Mouse (Mus musculus): Measurements from ENCODE around the gene Nt5e. TPM values are rescaled to one million over a fixed set of nuclear protein-coding genes. Genes with fewer than 3 reads are reported as not detected.
A peak's percentile ranks its signal among the peaks of the same experiment; 100 is the strongest.

Gene Nt5e
- total RNA-seq, 2 experiments from 2014 or later: 13.0 to 14.1 TPM

DNA sequence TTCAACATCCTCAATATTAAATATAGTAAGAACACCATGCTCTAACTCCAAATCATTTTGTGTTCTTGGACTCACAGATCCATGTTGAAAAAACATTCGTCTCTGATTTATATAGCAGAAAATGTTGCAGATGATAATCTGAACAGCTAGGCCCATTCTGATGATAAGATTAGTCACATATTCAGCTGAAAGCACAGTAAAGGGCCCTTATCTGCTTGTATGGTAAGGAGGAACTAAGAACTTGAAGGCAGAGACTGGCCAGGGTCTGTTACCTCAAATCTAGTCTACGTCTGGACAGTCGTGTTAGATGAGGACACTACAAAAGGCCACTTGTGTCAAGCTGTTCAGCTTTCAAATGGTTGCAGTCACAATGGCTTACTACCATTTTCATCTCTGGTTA is 52.1 kb downstream of the Nt5e start:
- intact Hi-C loops (cut with DNase I): no loop called here
- no peak for DNase-seq

GRCm38 (mm10) chr9:88380076-88380475 is 53.1 kb downstream of the Nt5e start:
- no peak for DNase-seq
- intact Hi-C loops (cut with DNase I): no loop called here

DNA sequence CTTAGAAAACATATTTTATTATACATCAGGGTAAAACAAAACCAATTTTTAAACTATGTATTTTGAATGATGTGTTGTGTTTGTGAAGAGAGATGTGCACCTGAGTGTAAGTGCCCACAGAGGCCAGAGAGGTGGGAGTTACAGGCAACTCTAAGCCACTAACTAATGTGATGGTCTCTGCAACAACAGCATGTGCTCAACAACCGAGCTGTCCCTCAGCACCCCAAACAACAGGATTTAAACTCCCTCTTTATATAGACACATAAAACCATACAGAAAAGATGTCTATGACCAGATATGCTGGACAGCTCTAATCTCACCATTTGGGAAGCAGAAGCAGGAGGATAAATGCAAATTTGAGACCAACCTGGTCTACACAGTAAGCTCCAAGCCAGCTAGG is 53.5 kb downstream of the Nt5e start:
- DNase-seq: no peak
- intact Hi-C loops (cut with DNase I): no loop called here

DNA sequence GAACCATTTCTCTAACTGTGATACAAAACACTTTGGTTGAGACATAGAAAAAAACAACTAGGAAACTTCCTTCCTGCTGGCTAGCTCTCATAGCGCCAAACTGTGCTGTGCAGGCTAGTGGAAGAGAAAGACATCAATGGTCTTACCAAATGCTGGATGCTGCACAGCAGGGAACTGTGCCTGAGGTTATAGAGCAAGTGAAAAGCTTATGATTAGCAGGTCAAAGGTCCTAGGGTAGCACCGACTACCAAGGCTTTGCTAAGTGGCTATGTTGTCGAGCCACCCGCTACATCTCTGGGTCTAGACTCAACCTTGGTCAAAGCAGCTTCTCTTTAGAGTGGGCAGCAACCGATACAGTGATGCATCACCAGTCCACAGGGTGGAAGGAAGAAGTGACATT is 61.8 kb downstream of the Nt5e start:
- DNase-seq: no peak
- intact Hi-C loops (cut with DNase I): no loop called here

- DNase-seq: no peak
- intact Hi-C loops (cut with DNase I): no loop called here
These were observed 67.9 kb downstream of the Nt5e start for GRCm38 (mm10) chr9:88394852-88395251.

- DNase-seq: no peak
- intact Hi-C loops (cut with DNase I): loop anchor here (1.0 kb wide), 1 partner anchor 157 kb away; no protein-coding TSS in a partner anchor
These were observed 71.5 kb downstream of the Nt5e start for GRCm38 (mm10) chr9:88398461-88398860.

- intact Hi-C loops (cut with DNase I): no loop called here
- peak; percentile 22 to 43 for DNase-seq
These were observed 77.1 kb downstream of the Nt5e start for GRCm38 (mm10) chr9:88404088-88404487.

DNA sequence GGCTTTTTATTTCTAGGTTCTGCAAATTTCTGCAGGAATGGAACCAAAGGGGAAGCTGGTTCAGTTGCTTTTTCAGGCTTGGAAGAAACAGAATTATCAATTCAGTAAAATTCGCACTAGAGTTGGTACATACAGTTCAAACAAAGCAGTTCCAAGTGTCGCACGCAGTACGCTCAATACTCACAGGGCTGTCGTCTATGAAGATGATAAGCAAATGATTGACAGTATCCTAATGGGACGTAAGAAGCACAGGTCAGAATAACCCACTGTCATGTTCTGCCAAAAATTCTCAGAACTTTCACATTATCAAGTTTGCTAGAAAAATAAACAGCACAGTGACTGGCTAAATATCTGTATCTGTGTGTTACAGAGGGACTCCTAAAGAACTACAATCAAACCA is 77.5 kb downstream of the Nt5e start:
- intact Hi-C loops (cut with DNase I): no loop called here
- no peak for DNase-seq

DNA sequence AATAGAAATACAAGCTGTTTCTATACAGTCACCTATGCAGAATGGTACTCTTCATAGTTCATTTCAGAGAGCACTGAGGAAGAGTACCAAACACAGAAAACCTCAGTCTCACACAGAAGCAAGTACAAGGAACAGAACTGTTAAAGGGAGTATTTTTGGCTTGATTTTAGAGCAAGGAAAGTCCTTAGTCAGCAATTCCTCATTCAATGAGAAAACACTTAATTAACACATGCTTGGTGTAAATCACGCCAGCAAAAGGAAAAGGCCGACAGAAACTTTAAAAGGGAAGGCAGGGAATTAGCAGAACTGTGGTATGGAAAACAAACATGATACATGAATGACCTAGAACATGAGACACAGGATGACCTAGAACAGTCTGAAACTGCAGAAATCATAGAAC is 83.0 kb downstream of the Nt5e start:
- DNase-seq: no peak
- intact Hi-C loops (cut with DNase I): loop anchor here (5.0 kb wide), 1 partner anchor 132 kb away; no protein-coding TSS in a partner anchor

DNA sequence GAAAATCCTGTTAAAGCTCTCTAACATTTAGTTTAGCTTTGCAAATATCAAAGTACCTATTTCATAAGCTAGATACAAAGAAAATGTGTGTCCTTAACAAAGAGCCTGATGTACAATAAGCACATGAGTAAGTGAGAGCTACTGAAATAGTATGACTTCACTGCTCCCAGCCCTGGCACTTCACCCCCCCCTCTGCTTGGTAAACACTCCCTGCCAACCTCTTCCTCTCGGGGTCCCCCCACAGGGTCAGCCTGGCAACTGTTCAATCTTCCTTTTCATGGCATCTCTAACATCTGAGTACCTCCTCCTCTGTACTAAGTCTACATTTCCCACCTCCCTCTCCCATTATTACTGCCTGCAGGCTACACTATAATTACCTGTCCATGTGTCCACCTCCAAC is 89.8 kb downstream of the Nt5e start:
- intact Hi-C loops (cut with DNase I): no loop called here
- no peak for DNase-seq

Other genes starting within 250 kb of the Nt5e start
- 10 to 100 TPM; 22.7 to 24.0 TPM for gene Snx14, start 111.8 kb downstream of the Nt5e start, total RNA-seq (2021)
- gene Gm20537, start 129.4 kb downstream of the Nt5e start, total RNA-seq (2021): 1 to 10 TPM in 1 of 2 experiments, not detected in 1; 1.7 TPM
- gene Syncrip, start 155.4 kb downstream of the Nt5e start, total RNA-seq (2021): 10 to 100 TPM; 59.9 to 63.2 TPM
- gene Zfp949, start 220.8 kb downstream of the Nt5e start, total RNA-seq (2021): 10 to 100 TPM in 1 of 2 experiments, 1 to 10 TPM in 1; 9.2 to 10.1 TPM